Mouse (Mus musculus) megakaryocyte progenitor cell, adult 5-6 weeks (primary cell): ENCODE data around the gene Slc19a2. TPM values are rescaled to one million over a fixed set of nuclear protein-coding genes. Genes with fewer than 3 reads are reported as not detected.

ENCODE experiments used
- total RNA-seq, 2 experiments: library from RNA; stranded (forward) in 1 of 2; stranded (reverse) in 1 of 2; fragments of 157-497, 149-512 nt in 1 of 2; fragments of 200-1000 nt in 1 of 2; gene quantifications; 2 replicates each; pipeline versions ENCODE4 v1.2.3 to v1.2.4; 2015 to 2017

Slc19a2 gene
- total RNA-seq, 2 experiments from 2014 or later = 4.4 to 10.3 TPM

Other genes starting within 250 kb of the Slc19a2 start
- not detected in 2 replicates for gene Sele, start 200.8 kb upstream of the Slc19a2 start, total RNA-seq (2015)
- 0.07 and 0.12 TPM in 2 replicates for gene Sele, start 200.8 kb upstream of the Slc19a2 start, total RNA-seq (2017)
- 371 and 392 TPM in 2 replicates for gene Sell, start 187.1 kb upstream of the Slc19a2 start, total RNA-seq (2015)
- 234 and 258 TPM in 2 replicates for gene Sell, start 187.1 kb upstream of the Slc19a2 start, total RNA-seq (2017)
- 3.3 and 7.6 TPM in 2 replicates for gene Selp, start 133.8 kb upstream of the Slc19a2 start, total RNA-seq (2015)
- gene Selp, start 133.8 kb upstream of the Slc19a2 start, total RNA-seq (2017) = 0.68 and 2.0 TPM in 2 replicates
- 8.6 and 9.2 TPM in 2 replicates for gene F5, start 97.2 kb upstream of the Slc19a2 start, total RNA-seq (2015)
- 4.2 and 6.1 TPM in 2 replicates for gene F5, start 97.2 kb upstream of the Slc19a2 start, total RNA-seq (2017)
- 11.8 and 13.5 TPM in 2 replicates for gene Ccdc181, start 26.5 kb downstream of the Slc19a2 start, total RNA-seq (2015)
- 29.0 and 31.0 TPM in 2 replicates for gene Ccdc181, start 26.5 kb downstream of the Slc19a2 start, total RNA-seq (2017)
- 21.3 TPM in 2 replicates for gene Nme7, start 55.1 kb downstream of the Slc19a2 start, total RNA-seq (2015)
- gene Nme7, start 55.1 kb downstream of the Slc19a2 start, total RNA-seq (2017) = 36.5 and 43.8 TPM in 2 replicates
- 26.7 and 27.8 TPM in 2 replicates for gene Blzf1, start 58.4 kb downstream of the Slc19a2 start, total RNA-seq (2015)
- gene Blzf1, start 58.4 kb downstream of the Slc19a2 start, total RNA-seq (2017) = 54.7 and 62.6 TPM in 2 replicates
- gene Atp1b1, start 209.3 kb downstream of the Slc19a2 start, total RNA-seq (2015) = 10.5 and 11.8 TPM in 2 replicates
- gene Atp1b1, start 209.3 kb downstream of the Slc19a2 start, total RNA-seq (2017) = 7.9 and 15.2 TPM in 2 replicates